ENCODE assay signal across 8 mouse cellular contexts in the genomic region with DNA sequence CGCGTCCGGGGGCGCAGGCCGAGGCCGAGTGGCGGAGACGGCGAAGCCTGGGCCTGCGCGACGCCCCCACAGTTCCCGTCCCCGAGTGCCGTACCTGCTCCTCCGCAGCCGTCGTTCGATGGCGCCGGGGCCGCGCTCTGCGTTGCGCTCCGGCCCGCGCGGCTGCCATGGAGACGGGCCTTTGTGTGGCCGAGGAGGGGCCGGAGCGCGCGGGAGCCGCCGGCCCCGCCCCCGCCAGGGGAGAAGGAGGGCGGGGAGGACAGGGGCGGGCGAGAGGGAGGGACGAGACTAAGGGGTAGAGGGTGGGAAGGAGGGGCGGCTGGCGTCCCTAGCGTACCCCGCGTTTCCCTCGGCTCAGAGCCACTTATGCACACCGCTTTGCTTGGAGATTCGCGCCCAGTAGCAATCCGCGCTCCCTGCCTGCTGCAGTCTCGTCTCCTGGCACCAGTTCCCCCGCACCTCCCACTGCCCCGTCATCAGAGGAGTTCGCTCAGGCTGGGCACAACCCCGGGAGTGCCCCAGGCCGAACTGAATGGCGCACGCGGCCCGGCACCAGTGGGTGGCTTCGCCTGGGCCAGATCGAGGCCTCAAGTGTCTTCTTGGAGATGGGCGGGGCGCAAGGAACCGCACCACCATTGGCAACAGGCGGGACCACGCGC. TPM values are rescaled to one million over a fixed set of nuclear protein-coding genes. Genes with fewer than 3 reads are reported as not detected.
DNase-seq lines count a peak whose midpoint lies in the region; ATAC-seq and TF ChIP-seq lines count a peak whose summit lies in the region.

A gene (minus strand): TSS at position 218 of the 659 bp plus-strand sequence.

- DNase-seq in fibroblast of lung, adult 2 months (ENCODE audit: low read depth), result peak; percentile 77
- DNase-seq in liver, embryonic 11.5 days (ENCODE audit: low spot score), result peak; percentile 82
- peak; percentile 73 for DNase-seq in testis, postnatal 14 days (ENCODE audit: low spot score)

- H3K4me1 ChIP-seq in bone marrow, adult 2 months (ENCODE audit: control insufficient read depth, insufficient read depth, low read length), result peaks cover 4% of the 10 kb centered on the region
- peaks cover 60% of the 10 kb centered on the region for H3K4me1 ChIP-seq in heart, embryonic 12.5 days (replicated peaks)
- peaks cover 56% of the 10 kb centered on the region for H3K4me1 ChIP-seq in kidney, embryonic 16.5 days (ENCODE audit: insufficient read depth, low read length)
- peaks cover 38% of the 10 kb centered on the region for H3K4me1 ChIP-seq in liver, embryonic 11.5 days (replicated peaks; ENCODE audit: control insufficient read depth, insufficient read depth, low read length)

- ATAC-seq in heart, embryonic 12.5 days (ENCODE audit: insufficient number of reproducible peaks, low FRiP score), result peak; percentile 87
- ATAC-seq in kidney, embryonic 16.5 days (ENCODE audit: low FRiP score, low TSS enrichment), result peak; percentile 85
- ATAC-seq in liver, embryonic 11.5 days (replicated peaks; ENCODE audit: low FRiP score), result peak; percentile 71

- WGBS in bone marrow, adult 2 months, result 1% methylated on average over 66 of the region's 72 CpGs
- under 1% methylated on average over 65 of the region's 72 CpGs for WGBS in heart, embryonic 12.5 days
- under 1% methylated on average over 65 of the region's 72 CpGs for WGBS in kidney, embryonic 16.5 days
- 1% methylated on average over 58 of the region's 72 CpGs for WGBS in liver, embryonic 11.5 days

- peak within 1 kb of the TSS; percentile 95 for H3K4me3 ChIP-seq in C2C12 (ENCODE audit: insufficient read depth, poor library complexity, severe bottlenecking)
- H3K4me3 ChIP-seq in bone marrow, adult 2 months (replicated peaks; ENCODE audit: control insufficient read depth, low read depth, low read length), result peak within 1 kb of the TSS; percentile 68
- peak within 1 kb of the TSS; percentile 80 for H3K4me3 ChIP-seq in heart, embryonic 12.5 days
- H3K4me3 ChIP-seq in kidney, embryonic 16.5 days (ENCODE audit: low read length), result peak within 1 kb of the TSS; percentile 81
- H3K4me3 ChIP-seq in liver, embryonic 11.5 days (ENCODE audit: low read depth, low read length), result peak within 1 kb of the TSS; percentile 64
- peak within 1 kb of the TSS; percentile 65 for H3K4me3 ChIP-seq in myocyte

- peaks cover 40% of the 10 kb centered on the region for H3K79me3 ChIP-seq in C2C12 (ENCODE audit: low read depth)

- H3K9ac ChIP-seq in heart, embryonic 12.5 days, result peak within 1 kb of the TSS; percentile 88
- H3K9ac ChIP-seq in kidney, embryonic 16.5 days (replicated peaks; ENCODE audit: low read length), result peak within 1 kb of the TSS; percentile 94
- H3K9ac ChIP-seq in liver, embryonic 11.5 days (ENCODE audit: low read depth, low read length), result peak within 1 kb of the TSS; percentile 57

- peak within 1 kb of the TSS; percentile 49 for H3K27ac ChIP-seq in bone marrow, adult 2 months (ENCODE audit: control insufficient read depth, insufficient read depth, low read depth, low read length, poor library complexity)
- peak within 1 kb of the TSS; percentile 92 for H3K27ac ChIP-seq in heart, embryonic 12.5 days (ENCODE audit: poor library complexity, severe bottlenecking)
- H3K27ac ChIP-seq in kidney, embryonic 16.5 days (ENCODE audit: low read length), result peak within 1 kb of the TSS; percentile 93
- H3K27ac ChIP-seq in liver, embryonic 11.5 days (ENCODE audit: low read depth, low read length), result peak within 1 kb of the TSS; percentile 89

- peak; percentile 30; the same call in 1 of the 2 replicates for TF ChIP-seq POLR2A in bone marrow, adult 2 months (IDR thresholded peaks at IDR 0.05; ENCODE audit: borderline replicate concordance, control insufficient read depth, low read depth, low read length)
- peak; percentile 88 for TF ChIP-seq POLR2A in myocyte (IDR thresholded peaks at IDR 0.05; ENCODE audit: insufficient read length, low read depth)

- no peaks in the 10 kb centered on the region for H3K9me3 ChIP-seq in heart, embryonic 12.5 days (replicated peaks)
- H3K9me3 ChIP-seq in kidney, embryonic 16.5 days (ENCODE audit: low read length), result no peaks in the 10 kb centered on the region
- no peaks in the 10 kb centered on the region for H3K9me3 ChIP-seq in liver, embryonic 11.5 days (ENCODE audit: control insufficient read depth, low read length)

- H3K4me2 ChIP-seq in heart, embryonic 12.5 days, result peak within 1 kb of the TSS; percentile 85
- H3K4me2 ChIP-seq in kidney, embryonic 16.5 days (replicated peaks; ENCODE audit: low read depth, low read length), result peak within 1 kb of the TSS; percentile 78
- peak within 1 kb of the TSS; percentile 74 for H3K4me2 ChIP-seq in liver, embryonic 11.5 days
- peak within 1 kb of the TSS; percentile 96 for H3K4me2 ChIP-seq in myocyte (ENCODE audit: low read depth)

- H3K79me2 ChIP-seq in C2C12 (ENCODE audit: control insufficient read depth, insufficient read depth) (peaks cover 49% of the 10 kb centered on the region), myocyte (ENCODE audit: control insufficient read depth, insufficient read depth) (peaks cover 43% of the 10 kb centered on the region)

- H3K27me3 ChIP-seq in C2C12 (ENCODE audit: control insufficient read depth, insufficient read depth, insufficient read length), result no peaks in the 10 kb centered on the region
- no peaks in the 10 kb centered on the region for H3K27me3 ChIP-seq in heart, embryonic 12.5 days (replicated peaks)
- no peaks in the 10 kb centered on the region for H3K27me3 ChIP-seq in kidney, embryonic 16.5 days (ENCODE audit: insufficient read depth, low read length)
- H3K27me3 ChIP-seq in liver, embryonic 11.5 days (replicated peaks; ENCODE audit: control insufficient read depth, insufficient read depth, low read length), result peaks cover 22% of the 10 kb centered on the region
- H3K27me3 ChIP-seq in myocyte (ENCODE audit: control insufficient read depth, insufficient read depth, insufficient read length), result no peaks in the 10 kb centered on the region

- peaks cover 15% of the 10 kb centered on the region for H3K36me3 ChIP-seq in C2C12 (ENCODE audit: control insufficient read depth, insufficient read depth)
- H3K36me3 ChIP-seq in heart, embryonic 12.5 days, result peaks cover 7% of the 10 kb centered on the region; the same call in 1 of the 2 replicates
- H3K36me3 ChIP-seq in kidney, embryonic 16.5 days (ENCODE audit: insufficient read depth, low read length), result no peaks in the 10 kb centered on the region
- H3K36me3 ChIP-seq in liver, embryonic 11.5 days (ENCODE audit: control insufficient read depth, insufficient read depth, low read length), result peaks cover 3% of the 10 kb centered on the region; the same call in 1 of the 2 replicates
- no peaks in the 10 kb centered on the region for H3K36me3 ChIP-seq in myocyte (ENCODE audit: control insufficient read depth, insufficient read depth)

- no peak for TF ChIP-seq CTCF in C2C12 (IDR thresholded peaks at IDR 0.05; ENCODE audit: control insufficient read depth, insufficient read depth, insufficient read length)
- no peak for TF ChIP-seq CTCF in bone marrow, adult 2 months (IDR thresholded peaks at IDR 0.05; ENCODE audit: control insufficient read depth, insufficient read depth, low read length)

- H3ac ChIP-seq in C2C12 (ENCODE audit: control insufficient read depth, insufficient read length, low read depth) (peak within 1 kb of the TSS; percentile 63), myocyte (ENCODE audit: control insufficient read depth, insufficient read length) (peak within 1 kb of the TSS; percentile 63)

TF ChIP-seq in C2C12, 6 proteins besides CTCF, POLR2A, EP300 and RAD21:
- TF ChIP-seq MAX (IDR thresholded peaks at IDR 0.05), result peak; percentile 95
- no peak for TF ChIP-seq MYOD1 (IDR thresholded peaks at IDR 0.05; ENCODE audit: control insufficient read depth, insufficient read length, low read depth)
- no peak for TF ChIP-seq CEBPB (IDR thresholded peaks at IDR 0.05; ENCODE audit: low read depth)
- TF ChIP-seq MYOG (IDR thresholded peaks at IDR 0.05; ENCODE audit: control insufficient read depth, extremely low read depth, insufficient read length), result no peak
- TF ChIP-seq USF1 (IDR thresholded peaks at IDR 0.05; ENCODE audit: low read depth), result no peak
- no peak for TF ChIP-seq FOSL1 (IDR thresholded peaks at IDR 0.05; ENCODE audit: insufficient read depth, low read length, poor library complexity, severe bottlenecking)

TF ChIP-seq in myocyte, 11 proteins besides CTCF, POLR2A, EP300 and RAD21:
- TF ChIP-seq SRF (IDR thresholded peaks at IDR 0.05; ENCODE audit: control insufficient read depth, insufficient read length, low read depth) (peak; percentile 54), REST (IDR thresholded peaks at IDR 0.05; ENCODE audit: insufficient read depth, insufficient read length) (no peak), MYOG (IDR thresholded peaks at IDR 0.05; ENCODE audit: control insufficient read depth in 1 of 3, insufficient read depth in 1 of 3, insufficient read length in 2 of 3, low read depth in 2 of 3) (peak in 1 of 3 experiments; percentile 56), MYOD1 (IDR thresholded peaks at IDR 0.05; ENCODE audit: control insufficient read depth in 1 of 3, insufficient read length in 2 of 3, low read depth in 2 of 3) (peak in 2 of 3 experiments; percentile 17 to 33), E2F4 (IDR thresholded peaks at IDR 0.05; ENCODE audit: insufficient read depth) (peak; percentile 39), MAX (IDR thresholded peaks at IDR 0.05; ENCODE audit: low read depth) (no peak), TCF3 (IDR thresholded peaks at IDR 0.05; ENCODE audit: insufficient read length, low read depth) (no peak), POLR2AphosphoS2 (IDR thresholded peaks at IDR 0.05; ENCODE audit: insufficient read length, low read depth) (peak; percentile 80), USF1 (IDR thresholded peaks at IDR 0.05; ENCODE audit: low read depth) (no peak), CEBPB (IDR thresholded peaks at IDR 0.05; ENCODE audit: insufficient read depth, poor library complexity, severe bottlenecking) (no peak), TCF12 (IDR thresholded peaks at IDR 0.05; ENCODE audit: insufficient read depth, poor library complexity, severe bottlenecking) (no peak)

RNA-seq across cellular contexts. Expression of the gene that starts here (rescaled TPM):
- polyA plus RNA-seq in C2C12 (2012; fragmentation: generic; extraction: Trizol), result 206 TPM
- 11.1 and 30.9 TPM in 2 replicates for polyA plus RNA-seq in bone marrow, adult 2 months (2011; ENCODE audit: insufficient read depth, insufficient read length, low replicate concordance, missing spikeins)
- 124 and 130 TPM in 2 replicates for polyA plus RNA-seq in heart, embryonic 12.5 days (2016; fragmentation: Nextera tagmentation; extraction: Ambion mirVana)
- polyA plus RNA-seq in kidney, embryonic 16.5 days (2015; fragmentation: Nextera tagmentation; extraction: Ambion mirVana), result 184 and 188 TPM in 2 replicates
- polyA plus RNA-seq in liver, embryonic 11.5 days (2014; fragmentation: Nextera tagmentation; extraction: Ambion mirVana), result 70.5 and 78.3 TPM in 2 replicates
- polyA plus RNA-seq in myocyte (2012; fragmentation: generic; extraction: Trizol), result 278 TPM

Comparison
In these comparisons a context has a peak if more than half of its experiments do, and no peak if none do; other contexts are left out.
1. Peak in every context shown above with its lines: DNase-seq, ATAC-seq, H3K4me3 ChIP-seq and H3K27ac ChIP-seq.